In the genomic region with DNA sequence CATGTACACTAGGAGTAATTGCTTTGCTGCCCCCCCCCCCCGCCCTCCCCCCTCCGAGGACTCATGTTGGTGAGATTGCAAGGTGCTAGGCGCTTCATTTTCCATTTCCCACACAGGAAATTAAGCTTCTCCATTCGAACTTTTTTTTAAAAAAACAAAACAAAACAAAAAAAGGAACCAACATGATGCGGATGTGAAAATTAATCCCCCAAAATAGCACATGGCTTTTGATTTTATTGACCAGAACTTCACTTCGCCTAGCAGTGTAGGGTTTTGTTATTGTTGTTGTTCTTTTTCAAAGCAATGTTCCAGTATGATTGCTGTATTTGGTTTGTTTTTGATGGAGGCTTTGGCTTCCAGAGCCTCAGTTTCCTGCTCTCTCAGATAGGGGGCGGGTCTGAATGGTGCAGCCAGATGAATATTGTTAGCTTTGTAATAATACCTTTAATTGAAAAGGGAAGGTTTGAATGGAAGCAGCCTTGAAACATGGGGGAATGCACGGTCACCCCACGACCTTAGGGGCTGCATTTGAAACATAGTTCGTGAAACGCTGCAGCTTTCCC, we compare ENCODE assay signal across 8 mouse cellular contexts. TPM values are rescaled to one million over a fixed set of nuclear protein-coding genes. Genes with fewer than 3 reads are reported as not detected.
A peak's percentile ranks its signal among the peaks of the same experiment; 100 is the strongest.
DNase-seq lines count a peak whose midpoint lies in the region; ATAC-seq and TF ChIP-seq lines count a peak whose summit lies in the region.

No protein-coding gene starts in this region.

- TF ChIP-seq CTCF in bone marrow macrophage, adult 2 months (IDR thresholded peaks at IDR 0.05; ENCODE audit: low read depth, low read length): no peak
- TF ChIP-seq CTCF in hindbrain, postnatal 0 days (IDR thresholded peaks at IDR 0.05; ENCODE audit: low read depth): peak; percentile 32
- peak; percentile 45 for TF ChIP-seq CTCF in midbrain, postnatal 0 days (IDR thresholded peaks at IDR 0.05)

- peak overlapping the region; percentile 97; the same call in 1 of the 2 replicates for H3K27ac ChIP-seq in kidney, embryonic 14.5 days (ENCODE audit: low read depth, low read length)
- peak overlapping the region; percentile 93 for H3K27ac ChIP-seq in bone marrow macrophage, adult 2 months (ENCODE audit: insufficient read depth, low read depth, low read length)
- H3K27ac ChIP-seq in hindbrain, postnatal 0 days: no peak overlapping the region
- H3K27ac ChIP-seq in midbrain, postnatal 0 days (ENCODE audit: low read depth, low read length): no peak overlapping the region

- H3K27me3 ChIP-seq in kidney, embryonic 14.5 days (ENCODE audit: control insufficient read depth, insufficient read depth, low read length): no peaks in the 10 kb centered on the region
- no peaks in the 10 kb centered on the region for H3K27me3 ChIP-seq in hindbrain, postnatal 0 days (ENCODE audit: insufficient read depth, low read length)
- H3K27me3 ChIP-seq in midbrain, postnatal 0 days (ENCODE audit: insufficient read depth, low read length): no peaks in the 10 kb centered on the region

- H3K9ac ChIP-seq in kidney, embryonic 14.5 days (ENCODE audit: low read depth, low read length): peak overlapping the region; percentile 83; the same call in 1 of the 2 replicates
- 0 out of 2 replicates have a peak overlapping the region, but pooled peaks have one; percentile 19 for H3K9ac ChIP-seq in hindbrain, postnatal 0 days (replicated peaks; ENCODE audit: low read length)
- H3K9ac ChIP-seq in midbrain, postnatal 0 days (replicated peaks; ENCODE audit: low read length, poor library complexity, severe bottlenecking): peak overlapping the region; percentile 60

- no peak for ATAC-seq in kidney, embryonic 14.5 days (ENCODE audit: low FRiP score, low TSS enrichment)
- ATAC-seq in hindbrain, postnatal 0 days: no peak
- ATAC-seq in midbrain, postnatal 0 days (ENCODE audit: low FRiP score): no peak

- H3K4me1 ChIP-seq in kidney, embryonic 14.5 days (ENCODE audit: control insufficient read depth, insufficient read depth, low read length): peaks cover 33% of the 10 kb centered on the region
- H3K4me1 ChIP-seq in bone marrow macrophage, adult 2 months (ENCODE audit: control insufficient read depth, insufficient read depth, low read length): peaks cover 8% of the 10 kb centered on the region
- H3K4me1 ChIP-seq in hindbrain, postnatal 0 days (ENCODE audit: insufficient read depth, low read length): peaks cover 18% of the 10 kb centered on the region; the same call in 1 of the 2 replicates
- peaks cover 5% of the 10 kb centered on the region for H3K4me1 ChIP-seq in midbrain, postnatal 0 days (ENCODE audit: insufficient read depth, low read length)

- TF ChIP-seq POLR2A in bone marrow macrophage, adult 2 months (IDR thresholded peaks at IDR 0.05; ENCODE audit: borderline replicate concordance, low read depth, low read length): no peak

- no peaks in the 10 kb centered on the region for H3K9me3 ChIP-seq in kidney, embryonic 14.5 days (ENCODE audit: control insufficient read depth, low read length)
- no peaks in the 10 kb centered on the region for H3K9me3 ChIP-seq in hindbrain, postnatal 0 days (ENCODE audit: low read length)
- no peaks in the 10 kb centered on the region for H3K9me3 ChIP-seq in midbrain, postnatal 0 days (ENCODE audit: low read length)

- H3K4me2 ChIP-seq in kidney, embryonic 14.5 days (replicated peaks; ENCODE audit: low read depth, low read length): peak overlapping the region; percentile 89
- peak overlapping the region; percentile 70 for H3K4me2 ChIP-seq in hindbrain, postnatal 0 days (ENCODE audit: low read depth, low read length)
- peak overlapping the region; percentile 86 for H3K4me2 ChIP-seq in midbrain, postnatal 0 days (ENCODE audit: low read depth, low read length, poor library complexity, severe bottlenecking)

- no peaks in the 10 kb centered on the region for H3K36me3 ChIP-seq in kidney, embryonic 14.5 days (ENCODE audit: control insufficient read depth, insufficient read depth, low read length)
- no peaks in the 10 kb centered on the region for H3K36me3 ChIP-seq in hindbrain, postnatal 0 days (ENCODE audit: insufficient read depth, low read length)
- H3K36me3 ChIP-seq in midbrain, postnatal 0 days (ENCODE audit: insufficient read depth, low read length): no peaks in the 10 kb centered on the region

- 11% methylated on average over 11 of the region's 11 CpGs for WGBS in kidney, embryonic 14.5 days
- 7% methylated on average over 11 of the region's 11 CpGs for WGBS in hindbrain, postnatal 0 days
- 7% methylated on average over 10 of the region's 11 CpGs for WGBS in midbrain, postnatal 0 days

- H3K4me3 ChIP-seq in kidney, embryonic 14.5 days (ENCODE audit: low read length): peak overlapping the region; percentile 87
- H3K4me3 ChIP-seq in bone marrow macrophage, adult 2 months (ENCODE audit: insufficient read depth, low read length): peak overlapping the region; percentile 98
- peak overlapping the region; percentile 65 for H3K4me3 ChIP-seq in hindbrain, postnatal 0 days (ENCODE audit: low read length)
- H3K4me3 ChIP-seq in midbrain, postnatal 0 days (ENCODE audit: low read depth, low read length): peak overlapping the region; percentile 67

- DNase-seq in kidney, postnatal 4 days: no peak
- no peak for DNase-seq in hindbrain, postnatal 0 days (ENCODE audit: low spot score)
- no peak for DNase-seq in midbrain, postnatal 0 days (ENCODE audit: low spot score)
- no peak for DNase-seq in adrenal gland, postnatal 10 days
- DNase-seq in urinary bladder, adult 2 months (ENCODE audit: low spot score): no peak
- no peak for DNase-seq in cerebellum, adult 9-11 months

RNA-seq across cellular contexts. Expression of a gene that starts 1.7 kb away (rescaled TPM):
- polyA plus RNA-seq in kidney, embryonic 14.5 days (2014; fragmentation: Nextera tagmentation; extraction: Ambion mirVana): 9.0 and 10.1 TPM in 2 replicates
- polyA plus RNA-seq in bone marrow macrophage, adult 2 months (2012; ENCODE audit: insufficient read depth, insufficient read length, missing spikeins): 108 and 119 TPM in 2 replicates
- total RNA-seq in hindbrain, postnatal 0 days (2014; rRNA removed): 23.5 and 30.5 TPM in 2 replicates
- polyA plus RNA-seq in hindbrain, postnatal 0 days (2015; fragmentation: Nextera tagmentation; extraction: Ambion mirVana): 7.9 and 8.6 TPM in 2 replicates
- total RNA-seq in midbrain, postnatal 0 days (2014; rRNA removed): 35.4 and 38.8 TPM in 2 replicates
- 9.7 and 10.5 TPM in 2 replicates for polyA plus RNA-seq in midbrain, postnatal 0 days (2015; fragmentation: Nextera tagmentation; extraction: Ambion mirVana)
- total RNA-seq in adrenal gland, postnatal 10 days (2021): 10 to 100 TPM; 30.9 to 37.5 TPM
- polyA plus RNA-seq in urinary bladder, adult 2 months (2012; rRNA removed): 50.6 and 51.9 TPM in 2 replicates

RNA-seq across cellular contexts. Expression of a gene that starts 32.3 kb away (rescaled TPM):
- 29.8 and 41.3 TPM in 2 replicates for polyA plus RNA-seq in kidney, embryonic 14.5 days (2014; fragmentation: Nextera tagmentation; extraction: Ambion mirVana)
- 38.8 and 41.9 TPM in 2 replicates for polyA plus RNA-seq in bone marrow macrophage, adult 2 months (2012; ENCODE audit: insufficient read depth, insufficient read length, missing spikeins)
- 24.7 and 29.5 TPM in 2 replicates for total RNA-seq in hindbrain, postnatal 0 days (2014; rRNA removed)
- 18.8 and 20.3 TPM in 2 replicates for polyA plus RNA-seq in hindbrain, postnatal 0 days (2015; fragmentation: Nextera tagmentation; extraction: Ambion mirVana)
- 17.4 and 22.7 TPM in 2 replicates for total RNA-seq in midbrain, postnatal 0 days (2014; rRNA removed)
- polyA plus RNA-seq in midbrain, postnatal 0 days (2015; fragmentation: Nextera tagmentation; extraction: Ambion mirVana): 14.5 and 15.7 TPM in 2 replicates
- total RNA-seq in adrenal gland, postnatal 10 days (2021): 10 to 100 TPM; 67.9 to 82.2 TPM
- polyA plus RNA-seq in urinary bladder, adult 2 months (2012; rRNA removed): 80.8 and 95.4 TPM in 2 replicates

Comparison
In these comparisons a context has a peak if more than half of its experiments do, and no peak if none do; other contexts are left out.
1. H3K27ac ChIP-seq: peak in kidney, embryonic 14.5 days (single experiment) and bone marrow macrophage, adult 2 months (single experiment); none in hindbrain, postnatal 0 days (single experiment) and midbrain, postnatal 0 days (single experiment).
2. H3K9ac ChIP-seq: peak in every context shown above with its lines; median percentile 83 in kidney, embryonic 14.5 days; 60 in midbrain, postnatal 0 days; 19 in hindbrain, postnatal 0 days.
3. Peak in every context shown above with its lines, with median percentiles within 50 percentile points of each other: H3K4me2 ChIP-seq and H3K4me3 ChIP-seq.